Mouse (Mus musculus) hindbrain, embryonic 12.5 days (tissue): ENCODE measurements around the gene Kcnh7. TPM values are rescaled to one million over a fixed set of nuclear protein-coding genes. Genes with fewer than 3 reads are reported as not detected.

Experiments used
- ATAC-seq: fragments of 200-750 bp; cut with Nextera tagmentation; 2 replicates; pipeline ENCODE4 v1.8.0; 2017; ENCODE audit warnings: moderate TSS enrichment; ENCODE audit not compliant: low FRiP score
- H3K27ac ChIP-seq: fragments of 300-500 bp; sonication (generic); 2 replicates; pipeline ENCODE4 v1.5.1; 2016; ENCODE audit warnings: mild to moderate bottlenecking
- H3K27me3 ChIP-seq: fragments of 300-500 bp; sonication (generic); 2 replicates; pipeline ENCODE4 v1.6.1; 2016; ENCODE audit warnings: mild to moderate bottlenecking
- H3K36me3 ChIP-seq: fragments of 300-500 bp; sonication (generic); 2 replicates; pipeline ENCODE4 v1.6.1; 2016; ENCODE audit warnings: mild to moderate bottlenecking
- H3K4me1 ChIP-seq: fragments of 300-500 bp; sonication (generic); 2 replicates; pipeline ENCODE4 v1.6.1; 2016
- H3K4me2 ChIP-seq: fragments of 300-500 bp; sonication (generic); replicated peaks from 2 replicates; pipeline ENCODE4 v1.6.1; 2016; ENCODE audit warnings: mild to moderate bottlenecking
- H3K4me3 ChIP-seq: fragments of 300-500 bp; sonication (generic); 2 replicates; pipeline ENCODE4 v1.5.1; 2016; ENCODE audit warnings: mild to moderate bottlenecking
- H3K9ac ChIP-seq: fragments of 300-500 bp; sonication (generic); 2 replicates; pipeline ENCODE4 v1.6.1; 2016; ENCODE audit warnings: mild to moderate bottlenecking, moderate library complexity
- H3K9me3 ChIP-seq: fragments of 300-500 bp; sonication (generic); replicated peaks from 2 replicates; pipeline ENCODE4 v1.6.1; 2016; ENCODE audit warnings: mild to moderate bottlenecking
- WGBS: fragments of 180-500 bp; shearing (Covaris S2); methylation state at CpG from one replicate; pipeline ENCODE4 v1.1.7; 2016; 5-methylcytosine and 5-hydroxymethylcytosine counted together
- polyA plus RNA-seq: library from polyadenylated mRNA; unstranded; fragments of >200 nt; fragmentation: Nextera tagmentation; extraction: Ambion mirVana; gene quantifications from 2 replicates; pipeline ENCODE4 v1.2.1, GENCODE M21; 2016

Gene Kcnh7
- polyA plus RNA-seq, 1 experiment from 2014 or later = 4.8 TPM

GRCm38 (mm10) chr2:62684989-62685595 lies 499.0 kb downstream of the Kcnh7 start:
- Histone ChIP-seq H3K4me1 (no peaks in the 10 kb centered on the region), H3K4me3 (no peak overlapping the region), H3K4me2 (no peak overlapping the region), H3K9me3 (no peaks in the 10 kb centered on the region), H3K27ac (no peak overlapping the region), H3K36me3 (no peaks in the 10 kb centered on the region), H3K27me3 (no peaks in the 10 kb centered on the region), H3K9ac (no peak overlapping the region)
- ATAC-seq = no peak
- 68% methylated on average over 3 of the region's 3 CpGs for WGBS

GRCm38 (mm10) chr2:62681667-62682066 lies 502.4 kb downstream of the Kcnh7 start:
- no peak for ATAC-seq

GRCm38 (mm10) chr2:62672788-62673187 lies 511.3 kb downstream of the Kcnh7 start:
- Histone ChIP-seq H3K4me1 (no peaks in the 10 kb centered on the region), H3K9ac (no peak overlapping the region), H3K36me3 (no peaks in the 10 kb centered on the region), H3K27me3 (no peaks in the 10 kb centered on the region), H3K4me2 (no peak overlapping the region), H3K9me3 (no peaks in the 10 kb centered on the region), H3K27ac (no peak overlapping the region), H3K4me3 (no peak overlapping the region)
- ATAC-seq = no peak
- WGBS = 93% methylated on average over 5 of the region's 5 CpGs

More at GRCm38 (mm10) chr2:62681667-62682066, 502.4 kb downstream of the Kcnh7 start:
- Histone ChIP-seq H3K27ac (no peak overlapping the region), H3K9me3 (no peaks in the 10 kb centered on the region), H3K4me2 (no peak overlapping the region), H3K27me3 (no peaks in the 10 kb centered on the region), H3K4me3 (no peak overlapping the region), H3K36me3 (no peaks in the 10 kb centered on the region), H3K4me1 (no peaks in the 10 kb centered on the region), H3K9ac (no peak overlapping the region)
- 75% methylated on average over 8 of the region's 8 CpGs for WGBS

GRCm38 (mm10) chr2:62670767-62671166 lies 513.3 kb downstream of the Kcnh7 start:
- 76% methylated on average over 4 of the region's 4 CpGs for WGBS
- no peak for ATAC-seq
- H3K27me3 ChIP-seq = no peaks in the 10 kb centered on the region
- H3K36me3 ChIP-seq = no peaks in the 10 kb centered on the region
- no peaks in the 10 kb centered on the region for H3K9me3 ChIP-seq
- no peak overlapping the region for H3K27ac ChIP-seq
- H3K4me1 ChIP-seq = no peaks in the 10 kb centered on the region
- H3K4me2 ChIP-seq = no peak overlapping the region
- no peak overlapping the region for H3K9ac ChIP-seq
- no peak overlapping the region for H3K4me3 ChIP-seq

GRCm38 (mm10) chr2:62670301-62670700 lies 513.8 kb downstream of the Kcnh7 start:
- Histone ChIP-seq H3K4me2 (no peak overlapping the region), H3K27me3 (no peaks in the 10 kb centered on the region), H3K27ac (no peak overlapping the region), H3K9ac (no peak overlapping the region), H3K4me1 (no peaks in the 10 kb centered on the region), H3K4me3 (no peak overlapping the region), H3K36me3 (no peaks in the 10 kb centered on the region), H3K9me3 (no peaks in the 10 kb centered on the region)
- ATAC-seq = no peak
- WGBS = 88% methylated on average over 5 of the region's 5 CpGs

GRCm38 (mm10) chr2:62669848-62670247 lies 514.2 kb downstream of the Kcnh7 start:
- ATAC-seq = no peak
- WGBS = 69% methylated on average over 3 of the region's 3 CpGs
- H3K9ac ChIP-seq = no peak overlapping the region

GRCm38 (mm10) chr2:62665536-62665935 lies 518.6 kb downstream of the Kcnh7 start:
- no peak overlapping the region for H3K4me2 ChIP-seq
- H3K4me3 ChIP-seq = no peak overlapping the region
- 61% methylated on average over 1 of the region's 1 CpGs for WGBS
- H3K36me3 ChIP-seq = no peaks in the 10 kb centered on the region
- no peaks in the 10 kb centered on the region for H3K27me3 ChIP-seq
- H3K9ac ChIP-seq = no peak overlapping the region
- no peak for ATAC-seq
- no peaks in the 10 kb centered on the region for H3K4me1 ChIP-seq
- no peaks in the 10 kb centered on the region for H3K9me3 ChIP-seq
- no peak overlapping the region for H3K27ac ChIP-seq

More at GRCm38 (mm10) chr2:62669848-62670247, 514.2 kb downstream of the Kcnh7 start:
- H3K36me3 ChIP-seq = no peaks in the 10 kb centered on the region
- no peak overlapping the region for H3K27ac ChIP-seq
- H3K4me3 ChIP-seq = no peak overlapping the region
- no peaks in the 10 kb centered on the region for H3K27me3 ChIP-seq
- H3K9me3 ChIP-seq = no peaks in the 10 kb centered on the region
- no peak overlapping the region for H3K4me2 ChIP-seq
- H3K4me1 ChIP-seq = no peaks in the 10 kb centered on the region

- H3K4me3 ChIP-seq = no peak overlapping the region
- peak overlapping the region; percentile 78; the same call in 1 of the 2 replicates for H3K4me2 ChIP-seq
- no peaks in the 10 kb centered on the region for H3K4me1 ChIP-seq
- no peak for ATAC-seq
- H3K27ac ChIP-seq = no peak overlapping the region
- no peak overlapping the region for H3K9ac ChIP-seq
- no peaks in the 10 kb centered on the region for H3K9me3 ChIP-seq
- H3K36me3 ChIP-seq = no peaks in the 10 kb centered on the region
- no peaks in the 10 kb centered on the region for H3K27me3 ChIP-seq
- 66% methylated on average over 7 of the region's 7 CpGs for WGBS
Measured at GRCm38 (mm10) chr2:62664839-62665238, 519.2 kb downstream of the Kcnh7 start.

GRCm38 (mm10) chr2:62664135-62664670 lies 519.9 kb downstream of the Kcnh7 start, which contains the start of gene Gca:
Gene Gca, plus strand, starts transcription at chr2:62664285.
- peak within 1 kb of the TSS; percentile 78 for H3K4me2 ChIP-seq
- peak; percentile 97 for ATAC-seq
- WGBS = under 1% methylated on average over 43 of the region's 43 CpGs
- H3K4me1 ChIP-seq = no peaks in the 10 kb centered on the region
- no peaks in the 10 kb centered on the region for H3K27me3 ChIP-seq
- no peak within 1 kb of the TSS for H3K27ac ChIP-seq
- H3K9me3 ChIP-seq = no peaks in the 10 kb centered on the region
- H3K4me3 ChIP-seq = peak within 1 kb of the TSS; percentile 49
- no peaks in the 10 kb centered on the region for H3K36me3 ChIP-seq
- peak within 1 kb of the TSS; percentile 44 for H3K9ac ChIP-seq

GRCm38 (mm10) chr2:62662560-62662959 lies 521.5 kb downstream of the Kcnh7 start:
- no peaks in the 10 kb centered on the region for H3K36me3 ChIP-seq
- no peaks in the 10 kb centered on the region for H3K9me3 ChIP-seq
- ATAC-seq = no peak
- 87% methylated on average over 3 of the region's 3 CpGs for WGBS
- H3K9ac ChIP-seq = no peak overlapping the region
- no peak overlapping the region for H3K27ac ChIP-seq
- no peak overlapping the region for H3K4me3 ChIP-seq
- H3K27me3 ChIP-seq = no peaks in the 10 kb centered on the region
- H3K4me1 ChIP-seq = no peaks in the 10 kb centered on the region
- no peak overlapping the region for H3K4me2 ChIP-seq

- Histone ChIP-seq H3K4me1 (no peaks in the 10 kb centered on the region), H3K9ac (no peak overlapping the region), H3K27ac (no peak overlapping the region), H3K36me3 (no peaks in the 10 kb centered on the region), H3K9me3 (no peaks in the 10 kb centered on the region), H3K27me3 (no peaks in the 10 kb centered on the region), H3K4me3 (no peak overlapping the region), H3K4me2 (no peak overlapping the region)
- no peak for ATAC-seq
- 48% methylated on average over 6 of the region's 6 CpGs for WGBS
Measured at GRCm38 (mm10) chr2:62660565-62660964, 523.5 kb downstream of the Kcnh7 start.

GRCm38 (mm10) chr2:62656072-62656471 lies 528.0 kb downstream of the Kcnh7 start:
- no peak for ATAC-seq
- H3K4me2 ChIP-seq = no peak overlapping the region
- no peak overlapping the region for H3K9ac ChIP-seq
- WGBS = 56% methylated on average over 1 of the region's 1 CpGs
- H3K4me3 ChIP-seq = no peak overlapping the region
- no peaks in the 10 kb centered on the region for H3K36me3 ChIP-seq
- H3K27ac ChIP-seq = no peak overlapping the region
- no peaks in the 10 kb centered on the region for H3K9me3 ChIP-seq
- H3K4me1 ChIP-seq = no peaks in the 10 kb centered on the region
- no peaks in the 10 kb centered on the region for H3K27me3 ChIP-seq
